Mouse (Mus musculus) thymus, postnatal 4 days (tissue): ENCODE measurements around the gene Nmur1.

ENCODE experiments used
- DNase-seq: peaks from one replicate; pipeline ENCODE4 v3.0.0; 2021

Nmur1 gene

DNA sequence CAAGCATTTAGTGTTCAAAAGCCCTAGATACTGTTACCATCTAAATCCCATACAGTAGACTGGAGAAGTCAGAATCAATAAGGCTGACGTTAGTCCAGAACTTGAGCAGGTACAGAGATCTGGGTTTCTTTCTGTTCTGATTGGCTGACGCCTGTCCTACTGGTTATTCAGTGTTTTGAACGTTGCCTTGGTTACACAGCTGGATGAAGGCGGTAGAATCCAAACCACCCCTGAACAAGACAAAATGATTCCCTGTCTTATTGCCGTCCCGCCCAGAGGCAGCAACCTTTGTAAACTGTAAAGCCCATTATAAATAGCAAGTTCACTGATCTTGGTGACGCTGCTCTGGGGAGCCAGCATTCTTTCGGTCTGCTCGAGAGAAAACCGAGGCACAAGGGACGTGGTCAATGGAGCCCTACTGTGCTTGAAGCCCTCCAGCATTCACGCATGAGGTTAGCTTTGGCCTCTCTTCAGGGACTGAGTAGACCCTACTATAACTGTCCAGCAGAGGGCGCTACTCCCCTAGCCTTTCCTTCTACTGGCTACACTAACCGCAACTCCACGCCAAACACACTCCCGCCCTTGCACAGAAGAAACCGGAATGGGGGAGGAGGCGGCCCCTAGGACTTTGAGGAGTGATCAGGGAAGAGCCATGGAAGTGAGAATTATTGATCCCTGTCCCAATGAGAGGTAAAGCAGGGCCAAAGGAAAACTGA is 14.3 kb upstream of the Nmur1 start:
- DNase-seq, result peak; percentile 95

GRCm38 (mm10) chr1:86439487-86440170 is 13.6 kb upstream of the Nmur1 start:
- no peak for DNase-seq

DNA sequence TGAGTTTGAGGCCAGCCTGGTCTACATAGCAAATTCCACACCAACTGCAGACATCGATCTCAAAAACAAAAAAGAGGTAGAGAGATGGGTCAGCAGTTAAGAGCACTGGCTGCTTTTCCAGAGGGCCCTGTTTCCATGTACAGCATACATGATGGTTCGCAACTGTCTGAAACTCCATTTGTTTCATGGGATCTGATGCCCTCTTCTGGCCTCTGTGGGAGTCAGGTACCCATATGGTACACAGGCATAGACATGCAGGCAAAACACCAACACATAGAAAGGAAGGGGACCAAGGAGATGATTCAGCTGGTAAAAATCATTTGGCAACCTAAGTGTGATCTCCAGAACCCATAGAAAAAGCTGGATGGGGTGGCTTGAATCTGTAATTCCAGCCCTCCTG is 12.5 kb upstream of the Nmur1 start:
- peak; percentile 40 for DNase-seq

DNA sequence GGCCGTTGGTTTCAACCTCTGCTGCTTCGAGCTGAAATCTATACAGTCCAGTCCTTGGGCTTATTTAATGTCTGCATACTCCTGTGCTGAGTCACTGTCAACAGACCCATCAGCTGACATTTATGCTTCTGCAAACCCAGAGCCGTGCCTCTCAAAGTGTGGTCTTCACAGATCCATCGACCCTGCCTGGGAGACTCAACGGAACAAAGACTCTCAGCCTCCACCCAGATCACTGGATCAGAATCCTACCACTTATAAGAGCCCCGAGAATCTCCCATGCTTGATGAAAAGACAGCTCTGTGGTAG is 11.9 kb upstream of the Nmur1 start:
- no peak for DNase-seq

DNA sequence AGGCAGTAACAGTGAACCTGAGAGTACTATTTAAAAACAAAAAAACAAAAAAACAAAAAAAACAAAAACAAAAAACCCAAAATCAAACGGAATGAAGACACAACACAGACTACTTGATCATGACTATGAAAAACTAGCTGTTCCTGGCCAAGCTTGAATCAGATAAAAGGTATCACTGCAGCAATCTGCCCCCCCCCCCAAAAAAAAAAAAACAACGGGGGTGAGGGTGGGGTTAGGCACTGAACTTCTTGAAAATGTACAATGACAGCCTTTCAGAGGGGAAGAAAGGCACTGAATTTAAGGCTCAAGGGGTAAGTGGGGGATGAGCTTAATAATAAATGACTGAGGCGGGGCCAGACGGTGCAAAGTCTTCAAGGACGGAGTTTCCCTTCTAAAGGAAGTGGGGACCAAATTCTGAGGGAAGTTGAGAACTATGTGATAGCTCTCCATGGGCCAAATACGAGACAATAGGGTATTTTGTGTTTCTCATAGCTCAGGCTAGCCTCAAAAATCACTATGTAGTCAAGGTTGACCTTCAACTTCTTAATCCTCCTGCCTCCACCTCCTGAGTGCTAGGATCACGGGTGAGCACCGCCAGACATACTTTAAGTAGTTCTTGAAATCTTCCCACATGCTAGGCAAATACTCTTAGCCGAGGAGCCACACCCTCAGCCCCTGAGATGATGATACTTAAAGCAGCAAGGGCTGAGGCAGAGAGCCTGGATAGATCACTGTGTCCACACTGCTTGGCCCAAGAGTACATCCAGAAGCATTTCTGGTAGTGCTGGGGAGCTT is 11.4 kb upstream of the Nmur1 start:
- DNase-seq, result no peak

DNA sequence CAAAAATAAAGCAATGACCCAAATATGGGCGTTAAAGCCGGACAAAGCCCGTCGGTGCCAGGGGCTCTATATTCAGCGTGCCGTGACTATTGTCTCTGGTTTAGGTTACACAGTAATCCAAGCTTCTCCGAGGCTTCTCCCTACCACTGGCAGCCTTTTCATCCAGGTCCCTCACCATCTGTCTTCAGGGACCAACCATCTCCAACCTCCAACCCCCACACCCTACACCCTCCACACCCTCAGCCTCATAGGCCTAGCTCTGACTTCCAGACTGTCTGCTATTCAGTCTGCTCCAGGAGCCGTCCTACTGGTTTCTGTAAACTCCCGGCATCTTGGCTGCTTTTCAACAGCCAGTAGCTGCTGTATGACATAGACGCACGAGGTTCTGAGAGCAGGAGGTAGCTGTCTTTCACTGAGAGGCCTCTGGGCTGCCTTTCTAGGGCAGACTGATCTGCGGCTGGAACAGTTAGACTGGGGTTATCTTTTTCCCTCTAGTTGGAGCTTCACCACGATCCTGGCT is 9.3 kb upstream of the Nmur1 start:
- DNase-seq, result no peak

GRCm38 (mm10) chr1:86434439-86435201 is 8.6 kb upstream of the Nmur1 start:
- DNase-seq, result peak; percentile 97

DNA sequence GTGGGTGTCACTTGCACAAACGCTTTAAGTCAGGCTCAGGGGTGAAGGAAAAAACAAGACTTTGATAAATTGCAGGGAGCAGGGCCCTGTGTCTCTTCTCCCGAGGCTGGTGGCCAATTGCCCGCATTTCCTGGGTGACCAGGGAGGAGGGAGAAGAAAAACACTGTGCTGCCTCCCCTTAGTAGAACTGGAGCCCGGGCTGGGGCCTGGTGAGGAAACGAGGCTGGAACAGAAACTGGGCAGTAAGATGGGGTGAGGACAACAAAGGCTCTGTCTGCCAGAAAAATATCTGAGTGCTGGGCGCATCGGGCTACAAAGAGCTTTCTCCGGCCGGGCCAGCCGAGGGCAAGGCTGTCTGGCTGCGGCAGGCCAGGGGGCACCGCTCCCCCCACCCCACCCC is 8.0 kb upstream of the Nmur1 start:
- DNase-seq, result no peak

GRCm38 (mm10) chr1:86433359-86433758 is 7.3 kb upstream of the Nmur1 start:
- no peak for DNase-seq

DNA sequence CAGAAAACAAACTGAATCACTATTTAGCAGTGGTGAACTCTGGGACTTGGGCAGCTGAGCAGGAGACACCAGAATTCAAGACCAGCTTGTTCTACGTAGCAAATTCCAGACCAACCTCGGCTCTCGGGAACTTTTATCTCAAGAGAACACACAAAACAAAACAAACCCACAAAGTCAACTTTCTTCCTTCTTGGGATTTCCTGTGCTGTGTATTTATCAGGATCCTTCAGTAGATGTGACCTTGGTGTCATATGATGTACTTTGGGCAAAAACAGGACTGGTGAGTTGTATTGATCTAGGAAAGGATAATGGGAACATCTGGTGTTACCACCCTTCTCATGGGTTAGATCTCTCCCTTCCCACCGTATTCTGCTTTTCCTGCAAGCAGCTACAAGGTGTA is 6.8 kb upstream of the Nmur1 start:
- no peak for DNase-seq

GRCm38 (mm10) chr1:86430056-86430455 is 4.0 kb upstream of the Nmur1 start:
- peak; percentile 84 for DNase-seq

GRCm38 (mm10) chr1:86424835-86425547 is 1.0 kb downstream of the Nmur1 start:
- peak; percentile 44 for DNase-seq

GRCm38 (mm10) chr1:86424336-86424735 is 1.7 kb downstream of the Nmur1 start:
- peak; percentile 59 for DNase-seq

DNA sequence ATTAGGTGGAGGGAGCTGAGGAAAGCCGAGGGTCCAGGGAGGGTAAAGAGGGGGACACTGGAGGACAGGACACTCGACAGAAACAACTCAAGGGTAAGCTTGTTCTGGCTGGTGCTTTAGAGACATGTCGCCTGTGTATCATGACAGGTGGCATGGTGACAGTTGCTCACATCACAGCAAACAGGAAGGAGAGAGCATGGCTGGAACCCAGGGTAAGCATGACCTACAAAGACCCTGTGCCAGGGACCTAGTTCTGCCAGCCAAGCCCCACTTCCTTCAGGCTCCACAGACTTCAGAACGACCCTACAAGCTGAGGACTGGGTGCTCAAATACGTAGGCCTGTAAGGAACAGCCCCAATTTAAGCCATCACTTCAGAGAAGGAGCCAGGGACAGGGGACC is 2.1 kb downstream of the Nmur1 start:
- peak; percentile 66 for DNase-seq

DNA sequence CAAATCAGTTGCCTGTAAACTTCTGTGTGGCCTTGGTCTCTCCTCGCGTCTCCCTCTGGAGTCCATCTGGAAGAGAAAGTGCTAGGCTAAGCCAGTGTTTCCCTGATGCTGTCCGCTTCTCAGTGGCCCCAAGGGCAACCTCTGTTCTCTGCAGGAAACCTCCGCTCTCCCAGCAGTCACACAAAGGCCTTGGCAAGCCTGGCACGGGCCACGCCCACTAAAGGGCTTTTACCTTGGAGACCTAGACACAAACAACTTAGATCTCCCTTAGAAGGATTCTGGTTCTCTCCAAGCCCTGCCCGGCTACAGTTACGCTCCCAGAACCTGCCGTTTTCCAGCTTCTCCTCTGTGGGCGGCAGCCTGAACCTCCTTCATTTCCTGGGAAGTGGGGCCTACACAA is 5.0 kb downstream of the Nmur1 start:
- DNase-seq, result peak; percentile 57

- peak; percentile 58 for DNase-seq
Measured at GRCm38 (mm10) chr1:86416321-86416720, 9.7 kb downstream of the Nmur1 start.

DNA sequence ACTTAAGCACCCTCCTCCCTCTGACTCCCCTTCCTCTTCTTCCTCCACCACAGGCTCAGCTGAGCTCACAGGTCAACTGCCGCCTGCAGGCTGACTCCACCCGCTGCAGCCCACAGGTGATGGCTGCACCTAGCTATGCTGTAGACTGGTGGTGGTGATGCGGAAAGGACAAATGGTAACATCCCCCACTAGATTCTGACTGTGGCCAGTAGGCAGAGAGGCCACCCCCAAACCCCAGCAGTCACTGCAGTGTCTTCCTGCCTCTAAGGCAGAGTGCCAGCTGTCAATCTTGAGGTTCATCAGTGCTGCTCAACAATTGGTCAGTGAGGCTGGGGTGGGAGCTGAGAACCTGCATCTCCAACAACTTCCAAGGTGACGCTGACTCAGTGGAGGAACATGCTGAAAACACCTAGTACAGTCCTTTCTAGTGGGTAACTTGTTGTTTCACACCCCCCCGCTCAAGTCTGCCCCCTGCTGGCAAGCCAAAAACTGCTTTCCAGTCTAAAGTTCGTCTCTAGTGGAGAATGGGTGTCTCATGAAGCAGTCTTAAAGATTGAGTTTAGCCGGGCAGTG is 10.3 kb downstream of the Nmur1 start:
- DNase-seq, result peak; percentile 87

DNA sequence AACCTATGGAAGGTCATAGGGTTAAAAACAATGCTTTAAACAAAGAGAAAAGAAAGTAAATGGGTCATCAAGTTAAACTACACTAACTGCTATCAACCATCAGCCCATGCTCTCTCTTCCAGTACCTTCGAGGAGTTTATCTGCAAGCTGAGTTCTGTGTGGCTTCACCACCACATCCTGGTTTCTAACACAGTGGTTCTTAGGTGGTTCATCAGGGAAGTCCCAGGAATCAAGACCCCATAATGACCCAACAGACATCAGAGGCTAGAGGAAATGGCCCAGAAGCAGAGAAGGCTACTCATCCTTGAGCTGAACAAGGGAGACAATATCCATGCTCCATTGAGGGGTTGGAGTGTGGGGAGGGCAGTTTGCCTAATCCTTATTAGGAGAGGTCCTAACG is 10.9 kb downstream of the Nmur1 start:
- no peak for DNase-seq

DNA sequence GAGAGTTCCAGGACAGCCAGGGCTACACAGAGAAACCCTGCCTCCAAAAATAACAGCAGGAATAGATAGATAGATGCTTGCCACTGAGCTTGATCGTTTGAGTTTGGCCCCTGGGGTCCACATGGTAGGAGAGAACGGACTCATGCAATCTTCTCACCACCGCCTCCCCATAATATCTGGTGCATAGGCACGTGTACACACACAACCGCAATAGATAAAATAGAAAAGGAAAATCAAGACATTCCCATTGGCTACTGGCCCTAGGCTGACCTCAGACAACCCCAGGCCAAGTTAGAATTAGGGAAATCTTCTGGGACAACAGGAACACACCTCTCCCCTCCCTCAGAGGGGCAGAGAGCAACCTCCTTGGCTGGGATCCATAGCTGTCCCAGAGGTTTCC is 11.3 kb downstream of the Nmur1 start:
- no peak for DNase-seq

DNA sequence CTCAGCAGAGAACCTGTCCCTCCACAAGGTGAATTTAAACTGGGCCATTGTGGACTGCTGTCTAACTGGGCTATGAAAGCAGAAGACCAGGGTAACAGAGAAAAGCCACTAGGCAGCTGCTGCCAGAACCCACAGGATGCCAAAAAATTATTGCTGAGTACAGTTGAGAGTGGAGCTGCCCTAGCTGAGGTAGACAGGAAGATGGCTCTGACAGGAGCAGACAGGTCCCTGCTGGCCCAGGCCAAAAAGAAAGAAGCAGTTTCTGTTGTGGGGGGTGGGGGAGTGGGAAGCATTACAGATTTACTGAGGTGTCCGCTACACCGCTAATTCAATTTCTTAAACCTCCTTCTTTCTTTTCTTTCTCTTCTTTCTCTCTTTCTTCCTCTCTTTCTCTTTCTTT is 16.6 kb downstream of the Nmur1 start:
- no peak for DNase-seq

- DNase-seq, result no peak
Measured at GRCm38 (mm10) chr1:86408515-86408914, 17.5 kb downstream of the Nmur1 start.

GRCm38 (mm10) chr1:86406914-86407313 is 19.1 kb downstream of the Nmur1 start:
- no peak for DNase-seq
